Mouse (Mus musculus): Measurements from ENCODE around the gene Klhl32.
"Not testable (repeated sequence)": the region's sequence is repeated elsewhere in the genome, so short reads cannot be mapped to it uniquely, and the experiment has no call there.

The Klhl32 gene

DNA sequence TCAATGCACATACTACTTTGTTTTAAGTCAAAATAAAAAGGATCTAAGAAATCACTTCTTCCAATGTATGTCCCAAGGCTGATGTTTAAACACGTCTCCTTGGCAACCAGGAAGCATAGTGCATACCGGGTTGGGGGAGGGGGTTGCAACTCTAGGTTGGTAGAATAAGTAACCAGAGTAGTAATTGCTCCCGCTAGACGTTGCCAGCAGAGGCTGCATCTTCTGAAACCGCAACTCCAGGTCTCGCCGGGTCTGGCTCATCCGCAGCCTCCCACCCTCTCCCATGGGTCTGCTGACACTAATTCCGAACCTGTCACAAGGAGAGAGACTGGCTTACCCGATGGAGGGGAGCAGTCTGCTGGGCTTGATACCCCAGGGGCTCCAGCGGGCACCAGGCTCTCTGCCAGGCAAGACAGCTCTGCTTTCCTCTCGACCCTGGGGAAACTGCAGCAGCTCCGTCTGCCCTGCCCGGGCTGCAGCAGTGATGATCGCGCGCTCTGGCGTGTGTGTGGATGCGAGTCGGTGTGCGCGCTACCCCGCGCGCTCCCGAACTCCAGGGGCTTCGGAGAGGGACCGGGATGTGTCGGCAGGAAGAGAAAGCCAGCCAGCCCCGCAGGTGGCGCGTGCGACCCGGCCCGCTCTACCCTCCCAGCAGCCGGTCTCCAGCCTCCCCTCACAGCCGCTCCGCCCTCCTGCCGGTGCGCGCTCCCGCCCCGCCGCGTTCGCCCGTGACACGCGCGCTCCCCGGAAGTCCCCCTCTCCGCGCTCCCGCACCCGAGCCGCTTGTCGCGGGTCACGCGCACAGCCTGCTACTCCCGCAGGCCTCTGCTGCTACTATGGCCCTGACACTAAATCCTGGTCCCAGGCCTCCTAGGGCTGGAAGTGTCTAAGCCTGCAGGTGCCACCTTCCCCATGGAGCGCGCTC, at the start of gene Klhl32:
Gene Klhl32 (minus strand): TSS at position 724 of the 925 bp plus-strand sequence.
- DNase-seq: peak; percentile 40 to 47

DNA sequence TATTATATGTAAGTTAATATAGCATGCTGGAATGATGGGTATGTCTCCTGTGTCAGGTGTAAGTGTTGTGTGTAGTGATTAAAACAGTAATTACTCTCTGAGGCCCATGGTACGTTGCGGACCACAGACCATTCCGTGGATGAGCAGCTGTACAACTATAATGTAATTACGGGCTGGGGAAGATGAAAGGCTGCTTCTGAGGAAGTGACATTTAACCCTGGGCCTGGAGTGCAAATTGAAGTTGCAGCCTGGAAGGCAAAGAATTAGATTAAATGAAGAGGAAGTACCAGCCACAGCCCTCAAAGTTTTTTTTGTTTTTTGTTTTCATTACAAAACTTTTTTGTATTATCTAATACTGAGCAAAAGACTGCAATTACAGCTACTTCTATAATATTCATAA, 48.2 kb upstream of the Klhl32 start:
- peak; percentile 2 to 9 for DNase-seq

DNA sequence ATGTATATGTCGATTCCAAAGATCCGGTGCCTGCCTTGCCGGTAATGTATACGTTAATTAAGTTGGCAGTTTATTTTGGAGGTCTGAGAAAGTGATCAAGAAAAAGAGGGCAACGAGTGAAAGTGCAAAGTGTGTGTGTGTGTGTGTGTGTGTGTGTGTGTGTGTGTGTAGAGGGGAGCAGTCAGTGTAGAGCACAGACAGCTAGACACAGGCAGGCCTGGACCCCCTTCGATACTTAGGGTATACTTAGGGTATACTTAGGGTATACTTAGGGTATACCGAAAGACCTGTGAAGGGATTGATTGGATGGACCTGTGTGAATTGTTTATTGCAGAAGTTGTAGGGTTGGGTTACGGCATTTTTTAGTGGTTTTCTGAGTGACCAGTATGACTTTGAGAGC, 47.7 kb upstream of the Klhl32 start:
- peak; percentile 8 to 14 for DNase-seq

DNA sequence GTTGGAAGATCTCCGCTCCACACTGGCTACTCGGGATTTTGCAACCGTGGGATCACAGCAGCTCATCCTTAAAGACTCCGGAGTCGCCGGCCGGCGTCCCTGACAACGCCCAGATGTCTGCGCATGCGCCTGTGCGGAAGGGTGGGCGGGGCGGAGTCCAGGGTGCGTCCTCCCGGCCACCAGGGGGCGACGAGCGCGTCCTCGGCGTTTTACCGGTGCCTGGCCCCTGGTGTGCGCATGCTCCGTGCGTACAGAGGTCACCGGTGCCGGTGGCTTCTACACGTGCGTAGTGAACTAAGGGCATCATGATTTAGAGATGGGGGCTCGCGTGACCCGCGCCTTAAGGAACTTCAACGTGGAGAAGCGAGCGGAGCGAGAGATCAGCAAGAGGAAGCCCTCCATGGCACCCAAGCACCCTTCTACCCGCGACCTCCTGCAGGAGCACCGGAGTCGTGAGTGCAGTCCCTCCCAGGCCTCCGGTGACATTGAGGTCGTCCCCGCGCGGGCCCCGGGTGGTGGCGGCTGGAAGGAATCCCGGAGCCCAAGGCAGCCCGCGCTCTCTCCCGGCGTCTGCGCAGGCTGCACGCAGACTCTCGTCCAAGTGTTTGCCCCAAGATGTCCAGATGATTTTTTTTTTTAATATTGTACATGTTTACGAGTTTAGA, 47.1 kb upstream of the Klhl32 start, which contains the start of gene Ndufaf4:
Gene Ndufaf4 (plus strand): TSS at position 233 of the 665 bp plus-strand sequence.
- DNase-seq: peak; percentile 98 to 99

DNA sequence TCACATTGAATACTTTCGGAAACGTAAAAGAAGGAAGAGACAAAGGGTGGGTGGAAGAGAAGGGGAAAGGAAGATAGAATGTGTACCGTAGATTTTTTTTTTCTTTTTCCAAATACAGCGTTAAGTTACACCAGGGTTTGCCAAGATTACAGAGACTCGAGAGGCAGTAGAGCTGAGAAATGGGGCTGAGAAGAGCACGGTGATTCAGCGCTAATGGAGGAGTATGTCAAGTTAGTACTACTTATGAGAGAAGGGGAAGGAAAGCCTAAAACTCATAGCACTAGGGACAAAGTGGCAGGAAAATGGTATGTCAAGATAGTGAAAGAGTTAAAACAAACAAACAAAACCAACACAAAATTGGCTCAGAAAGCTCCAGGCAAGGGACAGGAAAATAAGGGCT, 46.4 kb upstream of the Klhl32 start:
- DNase-seq: no peak

DNA sequence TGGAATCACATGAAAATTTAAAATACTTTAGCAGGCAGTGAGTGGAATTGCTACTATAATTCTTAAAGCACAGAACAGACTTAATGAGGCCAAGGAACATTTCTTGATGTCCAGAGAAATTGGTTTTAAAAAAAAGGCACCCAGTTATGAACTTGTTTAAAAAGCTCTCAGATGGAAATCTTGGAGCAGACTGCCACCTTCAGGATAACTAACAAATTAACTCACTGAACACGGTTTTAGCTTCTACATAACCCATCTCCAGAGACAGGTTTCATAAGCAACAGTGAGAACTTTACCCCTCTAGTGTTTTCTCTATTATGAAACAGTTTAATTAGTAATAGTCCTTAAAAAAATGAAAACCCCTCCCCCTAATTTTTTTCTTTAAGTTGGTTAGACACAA, 45.9 kb upstream of the Klhl32 start:
- peak; percentile 12 to 19 for DNase-seq

DNA sequence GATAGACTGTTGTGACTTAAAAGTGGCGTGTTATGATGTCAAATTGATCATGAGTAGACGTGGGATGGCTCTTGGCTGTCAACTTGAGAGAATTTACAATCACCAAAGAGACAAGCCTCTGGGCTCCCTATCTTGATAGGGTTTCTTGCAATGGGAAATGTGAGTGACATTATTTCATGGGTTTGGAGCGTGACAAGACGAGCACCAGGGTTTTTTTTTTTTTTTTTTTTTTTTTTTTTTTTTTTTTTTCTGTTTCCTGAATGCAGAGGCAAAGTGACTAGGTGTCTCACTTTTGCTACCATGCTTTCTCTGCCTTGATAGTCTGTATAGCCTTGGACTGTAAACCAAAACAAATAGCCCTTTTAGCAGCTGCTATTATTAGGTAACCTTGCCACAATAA, 43.7 kb upstream of the Klhl32 start:
- DNase-seq: no peak

DNA sequence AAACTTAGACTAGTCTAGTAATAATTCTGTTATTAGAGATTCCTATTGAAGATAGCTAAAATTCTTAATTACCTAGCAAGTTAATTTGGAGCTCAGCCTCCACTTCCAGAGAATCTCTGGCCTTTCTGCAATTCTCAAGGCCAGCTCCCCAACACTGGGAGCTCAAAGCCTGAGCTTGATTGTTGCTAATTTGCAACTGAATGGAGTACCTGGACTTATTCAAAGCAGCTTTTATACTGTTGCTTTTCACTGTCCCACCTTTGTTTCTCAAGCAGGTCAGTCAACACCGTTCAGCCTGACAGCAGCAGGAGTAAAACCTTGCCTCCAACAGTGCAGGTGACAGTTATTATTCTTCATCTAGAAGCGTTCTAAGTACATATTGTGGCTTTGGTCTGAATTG, 41.4 kb upstream of the Klhl32 start:
- not testable (repeated sequence) for DNase-seq

DNA sequence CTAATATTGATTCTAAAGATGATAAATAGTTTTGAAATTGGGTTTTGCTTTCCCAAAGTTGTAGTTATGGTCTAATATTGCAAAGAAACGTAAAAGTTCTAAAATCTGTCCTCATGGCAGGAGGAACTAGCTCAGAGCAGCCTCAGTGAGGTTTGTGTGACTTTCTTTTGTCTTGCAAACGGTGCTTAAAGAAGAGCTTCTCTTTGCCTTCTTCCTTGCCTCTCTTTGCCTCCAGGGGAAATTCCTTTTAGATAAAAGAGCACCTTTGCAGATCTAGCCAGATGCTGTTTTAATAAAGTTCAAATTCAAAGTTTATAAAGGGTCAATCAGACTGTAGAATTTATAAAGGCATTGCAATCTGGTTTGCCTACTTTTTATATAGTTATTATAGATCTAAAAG, 38.5 kb upstream of the Klhl32 start:
- DNase-seq: not testable (repeated sequence)

DNA sequence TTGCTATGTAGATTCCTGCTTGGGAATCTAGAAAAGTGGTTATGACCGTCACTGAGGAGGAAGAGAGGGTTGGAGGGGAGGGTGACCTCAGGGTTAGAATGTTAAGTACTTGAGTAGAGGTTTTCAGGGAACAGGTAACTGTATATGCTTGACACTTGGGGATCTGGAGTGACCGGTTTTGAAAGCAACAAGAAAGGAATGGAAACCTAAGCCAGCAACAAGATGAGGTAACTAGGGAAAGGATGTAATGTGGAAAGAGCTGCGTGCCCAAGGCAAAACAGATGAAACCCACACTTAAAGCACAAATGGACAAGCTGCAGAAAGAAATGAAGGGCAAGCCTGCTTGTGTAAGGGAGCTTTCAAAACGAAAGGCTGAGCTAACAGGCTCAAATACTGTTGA, 18.3 kb upstream of the Klhl32 start:
- no peak for DNase-seq

DNA sequence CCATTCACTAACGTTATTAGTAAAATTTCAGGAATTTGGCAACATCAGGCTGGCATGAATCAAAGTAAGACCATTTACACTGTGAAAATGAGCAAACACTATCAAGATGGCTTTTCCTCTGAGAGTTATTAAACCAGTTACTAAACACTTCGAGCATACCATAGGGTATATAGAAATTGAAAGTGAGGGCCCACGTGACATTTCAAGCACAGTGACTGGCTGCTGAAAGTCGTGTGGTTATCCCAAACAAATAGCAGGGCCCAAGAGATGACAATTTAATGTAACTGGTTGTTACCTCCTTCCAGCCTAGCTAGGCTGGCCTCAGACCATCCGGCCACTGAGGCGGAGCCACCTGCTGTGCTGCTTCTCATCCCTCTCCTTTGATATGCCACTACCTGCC, 14.8 kb upstream of the Klhl32 start:
- DNase-seq: no peak

DNA sequence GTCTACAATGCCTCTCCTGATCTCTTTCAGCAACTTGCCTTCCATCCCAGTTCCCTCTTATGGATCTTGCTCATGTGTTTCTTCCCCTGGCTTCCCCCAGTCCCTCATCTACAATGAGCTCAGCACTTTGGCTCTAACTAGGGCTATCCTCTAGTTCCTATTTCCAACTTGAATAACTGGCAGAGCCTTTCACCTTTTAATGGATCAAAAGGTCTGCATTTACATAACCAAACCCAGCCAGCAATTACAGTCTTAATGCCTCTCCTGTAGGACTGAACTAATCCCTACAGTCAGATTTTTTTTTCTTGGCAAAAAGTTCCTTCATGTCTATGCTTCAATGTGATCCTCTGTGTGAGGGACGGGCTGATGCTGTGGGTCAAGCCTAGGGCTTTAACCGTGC, 3.5 kb downstream of the Klhl32 start:
- DNase-seq: no peak

DNA sequence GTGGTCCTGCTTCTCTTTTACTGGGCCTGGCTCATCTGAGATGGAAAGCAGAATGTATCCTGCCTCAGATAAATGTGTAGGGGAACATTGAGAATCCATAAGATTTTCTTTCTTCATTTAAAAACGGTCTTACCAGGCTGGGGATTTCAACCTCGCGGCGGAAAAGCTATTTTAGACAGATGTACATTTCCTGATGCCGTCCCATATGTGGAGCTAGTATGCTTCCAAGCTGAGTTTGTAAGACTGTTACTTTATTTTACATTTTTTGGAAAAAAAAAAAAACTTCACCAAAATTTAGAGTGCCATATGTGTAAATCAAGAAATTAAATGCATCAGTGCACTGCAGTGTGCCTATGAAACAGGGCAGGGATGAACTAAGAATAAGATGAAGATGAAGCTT, 5.4 kb downstream of the Klhl32 start:
- DNase-seq: no peak

DNA sequence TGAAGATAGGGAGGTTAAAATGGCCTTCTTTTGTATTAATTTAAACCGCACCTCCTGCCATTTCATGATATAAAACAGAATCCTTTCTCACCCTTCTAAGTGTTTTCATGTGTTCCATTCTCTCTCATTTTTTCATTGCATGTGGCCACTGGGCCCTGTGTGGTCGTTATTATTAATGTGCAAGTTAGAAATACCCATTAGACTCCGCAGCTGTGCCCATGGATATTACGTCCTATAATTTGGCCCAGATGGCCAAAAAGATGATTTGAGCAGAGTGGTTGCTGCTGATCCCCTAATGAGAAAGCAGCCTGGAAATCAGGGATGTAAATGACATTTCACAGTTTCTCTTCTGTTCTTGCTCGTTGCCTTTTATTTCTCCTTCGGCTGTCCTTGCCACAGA, 12.4 kb downstream of the Klhl32 start:
- DNase-seq: no peak

DNA sequence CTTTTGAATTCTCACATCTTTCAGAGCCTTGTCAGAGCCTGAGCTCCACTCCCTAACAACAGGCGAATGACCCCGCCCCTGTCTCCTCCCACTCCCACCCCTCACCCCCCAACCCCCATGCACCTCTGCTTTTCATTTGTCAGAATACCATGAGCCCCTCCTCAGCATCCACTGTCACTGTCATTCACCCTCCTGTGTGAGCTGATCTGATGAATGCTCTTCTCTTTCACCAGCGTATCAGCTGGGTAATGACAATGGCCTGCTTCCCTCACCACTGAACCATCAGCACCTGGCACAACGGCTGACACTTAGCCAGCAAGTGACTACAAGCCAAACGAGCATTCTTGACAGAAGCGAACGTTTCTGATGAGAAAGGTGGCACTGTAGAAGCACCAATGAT, 15.4 kb downstream of the Klhl32 start:
- no peak for DNase-seq

DNA sequence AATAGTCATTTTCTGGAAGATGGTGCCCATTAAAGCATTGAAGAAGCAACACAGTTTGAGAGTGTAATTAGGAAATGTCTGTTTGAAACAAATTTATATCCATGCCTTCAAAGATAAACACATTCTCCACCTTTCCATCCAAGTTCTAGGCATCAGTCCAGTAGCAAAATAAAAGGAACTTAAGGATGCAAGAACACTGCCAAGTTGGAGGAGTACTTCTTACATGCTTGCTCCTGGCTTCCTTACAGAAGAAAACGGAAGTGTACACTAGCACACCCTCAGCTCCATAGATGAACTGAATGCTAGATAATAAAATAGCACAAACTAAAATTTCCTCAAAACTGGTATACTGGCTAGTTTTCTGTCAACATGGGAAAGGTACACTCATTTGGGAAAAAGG, 42.6 kb downstream of the Klhl32 start:
- DNase-seq: no peak

DNA sequence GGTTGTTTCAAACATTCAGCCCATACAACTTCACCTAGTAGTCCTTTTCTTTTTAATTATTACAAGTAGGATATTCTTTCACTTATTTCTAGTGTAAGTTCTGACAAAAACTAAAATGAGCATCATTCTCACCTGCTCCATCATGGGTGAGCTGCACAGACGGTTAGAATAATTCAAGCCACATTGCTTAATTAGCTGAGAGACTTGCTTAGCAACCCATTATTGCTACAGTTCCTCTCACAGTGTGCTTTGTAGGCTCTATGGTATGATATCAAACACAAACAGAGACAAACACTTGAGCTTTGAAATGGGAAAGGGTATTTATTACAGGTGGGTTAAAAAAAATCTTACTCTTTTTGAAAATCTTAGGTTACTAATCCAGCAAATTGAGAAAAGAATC, 49.0 kb downstream of the Klhl32 start:
- no peak for DNase-seq

DNA sequence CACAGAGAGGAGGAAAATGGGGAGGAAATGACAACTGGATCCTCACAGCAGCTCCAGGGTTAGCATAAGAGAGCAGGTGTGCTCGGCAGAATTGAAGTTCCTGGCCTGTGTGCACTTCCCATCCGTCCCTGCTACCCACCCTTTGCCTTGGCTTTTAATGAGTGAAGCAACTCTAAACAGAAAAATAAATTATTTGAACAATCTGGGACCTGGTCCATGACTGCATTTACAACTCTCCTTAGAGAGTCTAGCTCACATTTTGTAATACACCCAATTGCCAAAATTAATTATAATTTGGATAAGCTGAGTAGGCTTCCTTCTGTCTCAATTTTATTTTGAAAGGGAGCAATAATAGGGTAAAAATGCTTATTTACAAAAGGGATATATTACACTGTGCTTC, 49.6 kb downstream of the Klhl32 start:
- no peak for DNase-seq

DNA sequence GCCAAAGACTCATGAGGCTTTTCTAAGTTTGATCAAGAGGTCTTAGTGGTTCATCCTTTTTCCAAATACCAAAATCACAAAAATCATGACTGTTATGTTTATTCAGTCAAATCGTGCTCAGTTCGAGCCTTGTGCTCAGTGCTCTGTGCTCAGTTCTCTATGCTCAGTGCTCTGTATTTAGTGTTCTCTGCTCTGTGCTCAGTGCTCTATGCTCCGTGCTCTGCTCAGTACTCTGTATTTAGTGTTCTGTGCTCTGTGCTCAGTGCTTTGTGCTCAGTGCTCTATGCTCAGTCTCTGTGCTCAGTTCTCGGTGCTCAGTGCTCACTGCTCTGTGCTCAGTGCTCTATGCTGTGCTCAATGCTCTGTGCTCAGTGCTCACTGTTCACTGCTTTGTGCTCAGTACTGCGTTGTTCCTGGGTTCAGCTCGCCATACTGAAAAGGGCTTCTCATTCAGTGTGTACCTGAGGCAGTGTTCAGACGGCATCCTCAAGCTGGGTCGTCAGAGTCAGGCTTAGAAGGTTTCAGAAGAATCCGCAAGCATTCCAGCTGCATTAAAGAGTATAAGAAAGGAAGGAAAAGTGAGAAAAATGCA, 50.5 kb downstream of the Klhl32 start:
- DNase-seq: no peak

DNA sequence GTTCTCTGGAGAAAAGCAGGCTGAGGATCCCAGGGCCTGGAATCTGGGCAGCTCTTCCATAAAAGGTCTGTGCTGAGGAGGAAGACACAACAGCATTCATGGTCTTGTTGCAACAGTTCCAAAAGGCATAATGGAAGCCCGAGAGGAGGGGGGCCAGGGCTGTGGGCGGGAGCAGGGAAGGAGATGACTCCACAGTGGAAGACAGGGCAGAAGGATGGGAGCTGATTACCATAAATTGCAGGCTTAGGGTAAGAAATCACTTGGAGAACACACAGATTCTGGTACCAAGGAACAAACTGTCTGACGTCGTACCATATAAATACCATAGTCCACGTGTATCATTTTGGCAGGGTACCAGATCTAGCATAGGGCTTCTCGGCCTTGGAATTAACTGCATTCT, 51.9 kb downstream of the Klhl32 start:
- DNase-seq: no peak

DNA sequence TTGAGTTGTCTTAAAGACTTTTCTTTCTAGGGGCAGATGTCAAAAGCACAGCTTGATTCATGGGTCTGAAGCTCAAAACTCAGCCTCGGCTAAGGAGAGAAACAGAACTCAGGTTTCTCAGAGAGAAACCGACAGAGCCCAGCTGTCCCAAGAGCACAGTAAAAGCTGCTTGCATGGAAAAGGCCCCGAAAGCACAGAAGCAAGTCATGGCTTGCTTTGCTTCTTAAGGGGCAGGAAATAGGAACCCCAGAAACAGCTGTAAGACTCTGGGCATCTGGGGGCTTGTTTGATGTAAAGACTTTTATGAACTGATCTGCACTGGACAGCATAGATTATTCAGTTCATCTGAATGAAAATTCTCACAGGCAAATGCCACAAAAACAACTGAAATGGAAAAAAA, 53.1 kb downstream of the Klhl32 start:
- no peak for DNase-seq

DNA sequence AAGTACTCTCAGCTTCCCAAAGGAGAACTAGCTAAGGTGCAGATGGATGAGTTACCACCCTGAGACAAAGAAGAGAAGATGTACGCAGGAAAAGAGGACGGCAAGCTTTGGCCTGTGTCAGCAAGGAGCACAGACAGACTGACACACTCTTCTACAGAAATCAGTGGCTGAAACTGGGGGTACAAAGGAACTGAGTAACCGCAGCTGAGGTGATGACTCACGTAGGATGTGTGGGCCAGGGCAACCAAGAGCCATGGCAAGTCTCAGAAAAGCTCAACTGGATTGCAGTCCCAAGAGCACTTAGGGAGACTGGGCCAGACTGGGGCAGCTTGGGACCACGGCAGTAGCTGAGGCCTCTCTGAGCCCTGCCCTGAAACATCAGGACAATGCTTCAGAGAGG, 53.6 kb downstream of the Klhl32 start:
- no peak for DNase-seq

DNA sequence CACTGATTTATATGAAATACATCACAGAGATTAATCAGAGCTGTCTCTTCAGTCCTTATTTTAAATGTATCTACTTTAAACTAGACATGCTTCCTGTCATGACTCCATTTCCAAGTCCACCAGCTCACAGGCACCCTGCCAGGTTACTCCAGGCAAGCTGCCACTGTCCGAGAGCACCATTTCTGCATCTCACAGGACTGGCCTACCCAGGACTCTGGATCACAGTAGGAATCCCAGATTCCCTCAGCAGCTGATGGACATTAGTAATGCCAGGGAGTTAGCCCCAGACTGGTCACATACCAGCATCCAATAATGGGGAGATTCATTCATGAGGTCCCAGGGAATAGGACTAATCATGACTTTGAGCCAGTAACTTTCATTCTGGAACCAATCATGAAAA, 54.7 kb downstream of the Klhl32 start:
- DNase-seq: no peak

DNA sequence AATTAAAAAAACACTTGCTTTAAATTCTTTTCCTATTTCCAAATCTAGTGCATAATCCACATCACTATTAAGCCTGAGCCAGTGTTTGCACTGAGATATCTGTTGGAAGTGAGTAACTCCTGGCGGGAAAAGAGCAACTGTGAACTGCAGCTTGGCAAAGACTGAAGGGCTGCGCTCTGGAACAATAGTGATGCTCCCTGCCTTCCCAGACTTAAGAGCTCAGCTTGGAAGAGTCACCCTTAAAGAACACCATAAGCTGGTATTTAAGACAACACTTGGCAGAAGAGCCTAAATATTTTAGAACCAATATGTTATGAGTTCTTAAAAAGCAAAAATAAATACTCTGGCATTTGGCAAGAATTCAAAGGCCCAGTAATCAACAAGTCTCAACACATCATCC, 55.7 kb downstream of the Klhl32 start:
- no peak for DNase-seq
